Mouse (Mus musculus) embryonic facial prominence, embryonic 15.5 days (tissue): ENCODE measurements around the gene Ap3m1. TPM values are rescaled to one million over a fixed set of nuclear protein-coding genes. Genes with fewer than 3 reads are reported as not detected.

Source experiments
- ATAC-seq: fragments of 200-750 bp; cut with Nextera tagmentation; 2 replicates; pipeline ENCODE4 v1.8.0; 2017; ENCODE audit warnings: low read depth, moderate TSS enrichment; ENCODE audit not compliant: insufficient number of reproducible peaks, low FRiP score, low TSS enrichment
- H3K27ac ChIP-seq: fragments of 300-500 bp; sonication (generic); replicated peaks from 2 replicates; pipeline ENCODE4 v1.5.1; 2015; ENCODE audit warnings: mild to moderate bottlenecking, inconsistent platforms
- H3K27me3 ChIP-seq: fragments of 300-500 bp; sonication (generic); 2 replicates; pipeline ENCODE4 v1.6.1; 2015; ENCODE audit warnings: inconsistent platforms
- H3K36me3 ChIP-seq: fragments of 300-500 bp; sonication (generic); 2 replicates; pipeline ENCODE4 v1.6.1; 2015; ENCODE audit warnings: mild to moderate bottlenecking, inconsistent platforms
- H3K4me1 ChIP-seq: fragments of 300-500 bp; sonication (generic); 2 replicates; pipeline ENCODE4 v1.6.1; 2015; ENCODE audit warnings: inconsistent platforms
- H3K4me2 ChIP-seq: fragments of 300-500 bp; sonication (generic); replicated peaks from 2 replicates; pipeline ENCODE4 v1.6.1; 2015; ENCODE audit warnings: mild to moderate bottlenecking, inconsistent platforms
- H3K4me3 ChIP-seq: fragments of 300-500 bp; sonication (generic); replicated peaks from 2 replicates; pipeline ENCODE4 v1.5.1; 2015; ENCODE audit warnings: mild to moderate bottlenecking, inconsistent platforms
- H3K9ac ChIP-seq: fragments of 300-500 bp; sonication (generic); 2 replicates; pipeline ENCODE4 v1.6.1; 2015; ENCODE audit warnings: inconsistent platforms
- H3K9me3 ChIP-seq: fragments of 300-500 bp; sonication (generic); replicated peaks from 2 replicates; pipeline ENCODE4 v1.6.1; 2016; ENCODE audit warnings: inconsistent platforms
- WGBS: fragments of 180-500 bp; shearing (Covaris S2); methylation state at CpG from one replicate; pipeline ENCODE4 v1.1.7; 2015; 5-methylcytosine and 5-hydroxymethylcytosine counted together
- polyA plus RNA-seq: library from polyadenylated mRNA; unstranded; fragments of >200 nt; fragmentation: Nextera tagmentation; extraction: Ambion mirVana; gene quantifications from 2 replicates; pipeline ENCODE4 v1.2.1, GENCODE M21; 2015

The Ap3m1 gene
- polyA plus RNA-seq, 1 experiment from 2014 or later, result 68.1 TPM

- Histone ChIP-seq H3K4me3 (no peak overlapping the region), H3K27ac (no peak overlapping the region), H3K36me3 (peaks cover 17% of the 10 kb centered on the region; the same call in 1 of the 2 replicates), H3K9me3 (no peaks in the 10 kb centered on the region), H3K9ac (no peak overlapping the region), H3K4me2 (no peak overlapping the region), H3K4me1 (no peaks in the 10 kb centered on the region), H3K27me3 (no peaks in the 10 kb centered on the region)
- WGBS, result 68% methylated on average over 3 of the region's 3 CpGs
- ATAC-seq, result no peak
These were observed 54.8 kb downstream of the Ap3m1 start for GRCm38 (mm10) chr14:20997548-20997947.

GRCm38 (mm10) chr14:20996361-20996760, 55.9 kb downstream of the Ap3m1 start:
- 74% methylated on average over 5 of the region's 5 CpGs for WGBS
- Histone ChIP-seq H3K9ac (no peak overlapping the region), H3K4me3 (no peak overlapping the region), H3K4me1 (no peaks in the 10 kb centered on the region), H3K27ac (no peak overlapping the region), H3K27me3 (no peaks in the 10 kb centered on the region), H3K9me3 (no peaks in the 10 kb centered on the region), H3K4me2 (no peak overlapping the region), H3K36me3 (peaks cover 20% of the 10 kb centered on the region)
- ATAC-seq, result no peak

- H3K9ac ChIP-seq, result no peak overlapping the region
- H3K9me3 ChIP-seq, result no peaks in the 10 kb centered on the region
- H3K27ac ChIP-seq, result no peak overlapping the region
- peaks cover 15% of the 10 kb centered on the region for H3K36me3 ChIP-seq
- ATAC-seq, result no peak
- H3K27me3 ChIP-seq, result no peaks in the 10 kb centered on the region
- no peak overlapping the region for H3K4me3 ChIP-seq
- no peaks in the 10 kb centered on the region for H3K4me1 ChIP-seq
- H3K4me2 ChIP-seq, result no peak overlapping the region
- 93% methylated on average over 2 of the region's 2 CpGs for WGBS
These were observed 56.8 kb downstream of the Ap3m1 start for GRCm38 (mm10) chr14:20995497-20995896.

GRCm38 (mm10) chr14:20994475-20994874, 57.8 kb downstream of the Ap3m1 start:
- H3K27ac ChIP-seq, result no peak overlapping the region
- H3K36me3 ChIP-seq, result peaks cover 15% of the 10 kb centered on the region
- H3K4me1 ChIP-seq, result no peaks in the 10 kb centered on the region
- H3K27me3 ChIP-seq, result no peaks in the 10 kb centered on the region
- H3K4me2 ChIP-seq, result no peak overlapping the region
- ATAC-seq, result no peak
- WGBS, result 86% methylated on average over 3 of the region's 3 CpGs
- no peaks in the 10 kb centered on the region for H3K9me3 ChIP-seq
- H3K4me3 ChIP-seq, result no peak overlapping the region
- no peak overlapping the region for H3K9ac ChIP-seq

GRCm38 (mm10) chr14:20993067-20993691, 59.1 kb downstream of the Ap3m1 start:
- Histone ChIP-seq H3K36me3 (peaks cover 15% of the 10 kb centered on the region), H3K4me1 (no peaks in the 10 kb centered on the region), H3K4me2 (no peak overlapping the region), H3K9me3 (no peaks in the 10 kb centered on the region), H3K9ac (no peak overlapping the region), H3K27me3 (no peaks in the 10 kb centered on the region), H3K27ac (no peak overlapping the region), H3K4me3 (no peak overlapping the region)
- whole genome bisulfite sequencing, result 35% methylated on average over 3 of the region's 3 CpGs
- ATAC-seq, result no peak

- no peak overlapping the region for H3K9ac ChIP-seq
- WGBS, result 83% methylated on average over 1 of the region's 1 CpGs
- no peak overlapping the region for H3K4me3 ChIP-seq
- no peak overlapping the region for H3K27ac ChIP-seq
- H3K36me3 ChIP-seq, result peaks cover 14% of the 10 kb centered on the region
- no peaks in the 10 kb centered on the region for H3K9me3 ChIP-seq
- ATAC-seq, result no peak
- no peaks in the 10 kb centered on the region for H3K27me3 ChIP-seq
- H3K4me1 ChIP-seq, result no peaks in the 10 kb centered on the region
- H3K4me2 ChIP-seq, result no peak overlapping the region
These were observed 60.8 kb downstream of the Ap3m1 start for GRCm38 (mm10) chr14:20991492-20991891.

- Histone ChIP-seq H3K9me3 (no peaks in the 10 kb centered on the region), H3K27ac (no peak overlapping the region), H3K9ac (no peak overlapping the region), H3K27me3 (no peaks in the 10 kb centered on the region), H3K4me3 (no peak overlapping the region), H3K36me3 (no peaks in the 10 kb centered on the region), H3K4me1 (no peaks in the 10 kb centered on the region), H3K4me2 (no peak overlapping the region)
- no peak for ATAC-seq
- WGBS, result 56% methylated on average over 3 of the region's 3 CpGs
These were observed 66.8 kb downstream of the Ap3m1 start for GRCm38 (mm10) chr14:20985482-20985881.

- Histone ChIP-seq H3K4me2 (no peak overlapping the region), H3K9ac (no peak overlapping the region), H3K27ac (no peak overlapping the region), H3K4me3 (no peak overlapping the region), H3K27me3 (no peaks in the 10 kb centered on the region), H3K4me1 (no peaks in the 10 kb centered on the region), H3K36me3 (no peaks in the 10 kb centered on the region), H3K9me3 (no peaks in the 10 kb centered on the region)
- ATAC-seq, result no peak
- WGBS, result 78% methylated on average over 2 of the region's 2 CpGs
These were observed 68.5 kb downstream of the Ap3m1 start for GRCm38 (mm10) chr14:20983832-20984231.

Other genes with a start within 250 kb of the Ap3m1 start
- 4.5 TPM in 2 replicates for gene Plau, start 215.8 kb downstream of the Ap3m1 start, polyA plus RNA-seq
- 49.6 and 51.7 TPM in 2 replicates for gene Vcl, start 123.1 kb downstream of the Ap3m1 start, polyA plus RNA-seq
- gene Adk, start 66 bp upstream of the Ap3m1 start, polyA plus RNA-seq, result 138 and 139 TPM in 2 replicates